Mouse (Mus musculus) left cerebral cortex, postnatal 25 days (tissue): ENCODE measurements around the gene Dclk1. TPM values are rescaled to one million over a fixed set of nuclear protein-coding genes. Genes with fewer than 3 reads are reported as not detected.

Source experiments
- DNase-seq, 2 experiments: peaks; one replicate each; pipeline ENCODE4 v3.0.0; 2022; ENCODE audit warnings: low spot score in 2 of 2, mixed read lengths in 1 of 2
- intact Hi-C: fragments of 180-260 bp; cut with DNase I; formaldehyde crosslinking; loops from one replicate; pipeline ENCODE4 v1.15.1; 2025
- total RNA-seq, 2 experiments: library from RNA; stranded (reverse); gene quantifications; 2 replicates each; pipeline ENCODE4 v1.2.3; 2021

The Dclk1 gene
- total RNA-seq, 2 experiments from 2014 or later = 1,039 to 1,049 TPM

DNA sequence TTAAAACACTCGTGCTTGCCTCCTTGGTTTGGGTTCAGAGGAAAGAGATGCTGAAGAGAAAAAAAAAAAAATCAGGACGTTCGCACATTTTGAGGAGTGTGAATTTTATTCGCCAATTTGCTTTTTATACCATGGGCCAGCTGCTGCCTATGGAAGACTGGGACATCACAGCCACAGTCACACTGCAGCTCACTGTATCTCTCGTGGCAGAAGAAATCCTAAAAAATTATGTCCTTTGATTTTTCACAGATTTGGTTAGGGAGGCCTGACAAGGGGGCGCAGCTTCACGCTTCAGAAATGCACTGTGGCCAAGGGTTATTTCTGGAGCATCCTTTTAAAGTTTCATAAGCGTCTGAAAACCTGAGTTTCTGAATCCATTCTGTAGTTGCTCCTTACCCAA is 73.7 kb downstream of the Dclk1 start:
- DNase-seq = peak; percentile 56 to 95
- intact Hi-C loops = loop anchor here (1.0 to 5.0 kb wide), 2 partner anchors 36 to 70 kb away; no protein-coding TSS in a partner anchor

- no peak for DNase-seq
- intact Hi-C loops = loop anchor here (5.0 kb wide), 1 partner anchor 34 kb away; no protein-coding TSS in a partner anchor
These were observed 75.9 kb downstream of the Dclk1 start for GRCm38 (mm10) chr3:55318021-55318420.

DNA sequence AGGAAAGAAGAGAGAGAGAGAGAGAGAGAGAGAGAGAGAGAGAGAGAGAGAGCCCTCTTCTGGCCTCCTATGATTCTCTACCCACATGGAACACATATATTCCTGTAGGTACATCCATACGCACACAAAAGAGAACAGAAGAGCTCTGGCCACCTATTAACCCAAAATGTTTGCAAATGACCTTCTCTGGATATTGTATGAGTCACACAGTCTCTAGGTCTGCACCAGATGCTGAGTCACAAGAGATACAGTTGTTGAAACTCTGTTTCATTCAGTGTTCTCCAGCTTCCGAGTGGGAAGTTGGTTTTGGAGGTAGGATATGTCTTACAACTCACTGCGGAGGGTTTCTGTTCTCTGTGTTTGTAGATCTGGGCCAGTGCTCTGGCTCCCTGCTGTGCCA is 78.4 kb downstream of the Dclk1 start:
- DNase-seq = no peak
- intact Hi-C loops = no loop called here

DNA sequence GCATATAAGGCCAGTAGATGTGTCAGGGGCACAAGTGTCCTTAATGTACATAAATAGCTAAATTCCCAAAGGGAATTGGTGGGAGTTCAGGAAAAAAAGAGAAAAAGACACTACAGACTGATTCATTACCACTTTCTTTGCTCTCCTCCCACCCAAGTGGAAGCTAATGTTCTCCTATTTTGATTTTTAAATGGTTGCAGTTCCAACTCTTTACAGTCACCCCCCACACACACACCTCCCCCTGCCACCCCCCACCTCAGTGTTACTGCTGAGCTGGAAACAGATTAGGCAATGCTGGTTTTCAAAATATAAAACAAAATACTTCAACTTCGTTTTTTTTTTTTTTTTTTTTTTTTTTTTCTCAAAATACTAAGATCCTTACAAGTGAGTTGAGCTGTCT is 81.9 kb downstream of the Dclk1 start:
- no peak for DNase-seq
- intact Hi-C loops = no loop called here

GRCm38 (mm10) chr3:55330496-55330895 is 88.3 kb downstream of the Dclk1 start:
- intact Hi-C loops = no loop called here
- no peak for DNase-seq

DNA sequence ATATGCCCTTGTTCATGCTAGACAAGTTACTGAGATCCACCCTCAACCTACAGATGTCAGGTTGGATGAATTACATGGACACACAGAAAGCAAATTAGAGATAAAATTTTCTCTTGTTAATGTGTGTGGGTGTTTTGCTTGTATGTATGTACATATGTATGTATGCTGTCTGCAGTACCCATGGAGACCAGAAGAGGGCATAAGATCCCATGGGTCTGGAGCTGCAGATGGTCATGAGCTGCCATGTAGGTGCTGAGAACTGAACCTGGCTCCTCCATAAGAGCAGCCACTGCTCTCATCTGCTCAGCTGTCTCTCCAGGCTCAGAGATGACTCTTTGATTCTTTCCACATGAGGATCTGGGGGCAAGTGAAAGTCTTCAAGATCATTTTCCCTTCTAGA is 89.5 kb downstream of the Dclk1 start:
- DNase-seq = no peak
- intact Hi-C loops = no loop called here

- no peak for DNase-seq
- intact Hi-C loops = no loop called here
These were observed 91.3 kb downstream of the Dclk1 start for GRCm38 (mm10) chr3:55333511-55333910.

DNA sequence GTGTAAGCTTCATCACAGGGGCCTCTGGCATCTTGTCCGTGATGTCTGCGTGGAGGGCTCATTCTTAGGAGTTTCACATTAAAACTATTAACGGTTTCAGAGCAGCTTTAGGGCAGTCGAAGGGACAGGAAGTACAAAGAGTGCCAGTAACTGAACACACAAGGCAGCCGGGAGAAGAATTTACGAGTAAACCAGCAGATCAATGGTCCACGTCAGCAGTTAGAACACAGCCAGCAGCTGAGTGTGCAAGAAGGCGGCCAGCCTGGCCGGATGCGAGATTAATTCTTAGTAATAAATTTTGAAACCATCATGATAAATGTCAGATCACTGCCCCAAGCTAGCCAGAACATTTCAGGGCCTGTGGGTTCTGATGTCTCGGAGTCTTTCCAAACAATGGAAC is 94.7 kb downstream of the Dclk1 start:
- no peak for DNase-seq
- intact Hi-C loops = no loop called here

DNA sequence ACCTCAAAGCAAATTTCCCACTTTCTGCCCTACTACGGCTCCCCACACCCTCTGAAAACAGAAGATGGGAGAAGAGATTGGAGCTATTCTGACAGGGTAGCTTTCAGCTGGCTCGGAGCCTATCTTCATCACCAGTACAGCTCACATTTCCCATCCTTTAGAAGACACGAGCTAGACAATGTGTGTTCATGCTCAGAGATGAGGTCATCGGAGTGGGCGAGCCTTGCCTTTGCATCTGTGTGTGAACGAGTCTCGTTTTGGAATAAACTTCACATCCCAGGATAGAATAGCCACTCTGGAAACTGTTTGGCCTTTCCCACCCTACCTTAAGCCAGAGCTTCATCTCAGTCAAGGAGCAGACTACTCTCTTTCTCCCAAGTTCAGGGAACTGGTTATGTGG is 95.5 kb downstream of the Dclk1 start:
- intact Hi-C loops = no loop called here
- DNase-seq = peak in 1 of 2 experiments; percentile 72

DNA sequence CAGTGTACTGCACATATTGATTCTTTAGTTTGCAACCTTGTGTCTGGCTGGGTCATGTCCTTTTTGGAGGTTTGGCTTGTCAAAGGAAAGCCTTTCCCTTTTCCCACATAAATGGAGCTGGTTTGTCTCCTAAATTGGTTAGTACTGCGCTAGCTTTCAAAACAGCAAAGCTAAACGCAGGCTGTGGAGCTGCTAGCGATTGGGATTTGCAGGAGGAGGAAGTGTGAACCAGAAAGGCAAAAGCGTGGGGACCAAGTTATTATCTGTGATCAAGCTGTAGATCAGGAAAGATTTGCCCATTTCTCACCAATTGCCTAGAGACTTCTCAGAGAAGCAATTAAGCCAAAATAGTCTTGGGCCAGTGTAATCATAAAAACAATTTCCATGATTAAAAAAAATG is 100.3 kb downstream of the Dclk1 start:
- intact Hi-C loops = no loop called here
- peak in 1 of 2 experiments; percentile 58 for DNase-seq

GRCm38 (mm10) chr3:55347371-55348025 is 105.3 kb downstream of the Dclk1 start:
- intact Hi-C loops = no loop called here
- peak; percentile 66 to 73 for DNase-seq

GRCm38 (mm10) chr3:55348026-55348390 is 105.8 kb downstream of the Dclk1 start:
- intact Hi-C loops = no loop called here
- no peak for DNase-seq

- DNase-seq = no peak
These were observed 108.0 kb downstream of the Dclk1 start for GRCm38 (mm10) chr3:55350194-55350593.

GRCm38 (mm10) chr3:55351281-55352052 is 109.3 kb downstream of the Dclk1 start:
- intact Hi-C loops = loop anchor here (2.0 to 10.0 kb wide), 5 partner anchors 34 to 547 kb away; partner anchors contain the start of genes Dclk1 and Rfxap
- DNase-seq = peak; percentile 72 to 81

More at GRCm38 (mm10) chr3:55350194-55350593, 108.0 kb downstream of the Dclk1 start:
- intact Hi-C loops = loop anchor here (2.0 to 10.0 kb wide), 5 partner anchors 33 to 545 kb away; partner anchors contain the start of genes Dclk1 and Rfxap

DNA sequence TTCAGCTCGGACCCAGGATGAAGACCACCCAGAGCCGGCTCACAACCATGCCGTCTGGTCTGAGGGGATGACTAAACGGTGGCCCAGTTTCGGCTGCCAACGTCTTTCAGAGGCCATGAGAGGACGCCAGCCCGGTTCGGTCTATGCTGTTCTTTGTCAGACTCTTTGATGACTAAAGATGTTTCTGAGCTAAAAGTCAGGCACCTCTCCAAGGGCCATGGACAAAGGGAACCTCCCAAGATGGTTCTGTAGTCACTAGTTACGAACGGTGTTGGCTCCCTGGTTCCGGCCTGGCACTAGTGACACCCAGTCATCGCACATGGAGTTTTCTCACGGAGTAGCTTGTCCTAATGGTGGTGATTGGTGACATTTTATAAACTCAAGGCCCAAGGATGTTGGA is 110.4 kb downstream of the Dclk1 start:
- peak in 1 of 2 experiments; percentile 54 for DNase-seq
- intact Hi-C loops = loop anchor here (5.0 to 10.0 kb wide), 4 partner anchors 35 to 548 kb away; partner anchors contain the start of gene Rfxap

- intact Hi-C loops = loop anchor here (5.0 to 10.0 kb wide), 4 partner anchors 36 to 548 kb away; partner anchors contain the start of gene Rfxap
These were observed 111.0 kb downstream of the Dclk1 start for GRCm38 (mm10) chr3:55353169-55353568.

GRCm38 (mm10) chr3:55353909-55354511 is 111.8 kb downstream of the Dclk1 start:
- intact Hi-C loops = loop anchor here (2.0 to 10.0 kb wide), 5 partner anchors 37 to 549 kb away; partner anchors contain the start of gene Rfxap
- peak; percentile 54 to 70 for DNase-seq

More at GRCm38 (mm10) chr3:55353169-55353568, 111.0 kb downstream of the Dclk1 start:
- DNase-seq = peak in 1 of 2 experiments; percentile 69

DNA sequence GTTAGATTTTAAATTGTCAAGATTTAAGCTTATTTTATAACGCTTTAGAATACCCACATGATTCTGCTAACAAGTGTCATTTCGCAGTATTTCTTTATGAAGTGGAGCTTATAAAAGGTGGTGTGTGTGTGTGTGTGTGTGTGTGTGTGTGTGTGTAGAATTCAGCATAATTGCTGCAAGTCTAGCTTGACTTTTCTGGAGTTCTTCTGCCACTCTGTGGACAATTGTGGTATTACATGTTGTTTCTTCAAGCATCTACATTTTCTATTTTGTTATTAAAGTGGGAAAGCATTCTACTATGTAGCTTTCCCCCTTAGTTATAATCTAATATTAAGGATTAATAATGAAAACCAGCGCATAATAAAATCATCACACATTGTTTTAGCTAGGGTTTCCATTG is 112.6 kb downstream of the Dclk1 start:
- intact Hi-C loops = loop anchor here (2.0 to 10.0 kb wide), 5 partner anchors 37 to 550 kb away; partner anchors contain the start of gene Rfxap
- peak; percentile 78 to 88 for DNase-seq

- intact Hi-C loops = loop anchor here (10.0 kb wide), 1 partner anchor 554 kb away; the partner anchor contains the start of gene Rfxap
- DNase-seq = no peak
These were observed 116.3 kb downstream of the Dclk1 start for GRCm38 (mm10) chr3:55358486-55358885.

DNA sequence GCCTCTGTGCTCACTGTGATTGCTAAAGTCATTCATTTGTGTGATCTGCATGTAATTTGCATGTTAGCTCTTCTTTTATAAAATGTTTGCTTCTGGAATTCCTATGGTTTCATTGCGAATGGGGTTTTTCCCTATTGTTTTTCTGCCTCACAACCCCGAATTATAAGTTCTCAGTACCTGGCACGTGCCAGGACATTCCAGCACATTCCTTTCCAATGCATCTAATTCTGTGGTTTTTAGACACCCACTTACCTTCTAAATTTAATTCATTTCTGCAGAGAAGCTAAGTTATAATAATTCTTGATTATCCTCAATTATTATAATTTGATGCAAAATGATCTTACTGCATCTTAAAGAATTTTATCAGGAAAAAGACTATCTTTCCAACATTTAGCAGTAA is 118.7 kb downstream of the Dclk1 start:
- DNase-seq = no peak
- intact Hi-C loops = no loop called here
